Mouse (Mus musculus): ENCODE measurements at regions not wholly inside any gene's neighbourhood (a gene's known extent, or its start where the extent isn't known, plus 50 kb on each side); places are given as distances from the start of the nearest gene placed in this dataset.

- no peak for DNase-seq
These were observed 272.8 kb upstream of the Zmiz1 start for GRCm38 (mm10) chr14:25185959-25186771.

- DNase-seq = no peak
These were observed 271.3 kb upstream of the Zmiz1 start for GRCm38 (mm10) chr14:25187715-25188114.

GRCm38 (mm10) chr14:25189256-25189655 lies 269.7 kb upstream of the Zmiz1 start:
- no peak for DNase-seq

GRCm38 (mm10) chr14:25190680-25191270 lies 268.2 kb upstream of the Zmiz1 start:
- DNase-seq = no peak

- no peak for DNase-seq
These were observed 262.2 kb upstream of the Zmiz1 start for GRCm38 (mm10) chr14:25196820-25197219.

GRCm38 (mm10) chr14:25199900-25200299 lies 259.1 kb upstream of the Zmiz1 start:
- DNase-seq = no peak

- no peak for DNase-seq
These were observed 258.3 kb upstream of the Zmiz1 start for GRCm38 (mm10) chr14:25200656-25201179.

- DNase-seq = no peak
These were observed 256.7 kb upstream of the Zmiz1 start for GRCm38 (mm10) chr14:25202312-25202711.

GRCm38 (mm10) chr14:25204091-25204490 lies 254.9 kb upstream of the Zmiz1 start:
- no peak for DNase-seq

GRCm38 (mm10) chr14:25206855-25207254 lies 252.1 kb upstream of the Zmiz1 start:
- DNase-seq = no peak

- DNase-seq = no peak
These were observed 251.6 kb upstream of the Zmiz1 start for GRCm38 (mm10) chr14:25207422-25207821.

- DNase-seq = no peak
These were observed 250.5 kb upstream of the Zmiz1 start for GRCm38 (mm10) chr14:25208221-25209056.

GRCm38 (mm10) chr14:25213056-25213455 lies 245.9 kb upstream of the Zmiz1 start:
- no peak for DNase-seq

- no peak for DNase-seq
These were observed 235.9 kb upstream of the Zmiz1 start for GRCm38 (mm10) chr14:25223091-25223490.

- no peak for DNase-seq
These were observed 233.8 kb upstream of the Zmiz1 start for GRCm38 (mm10) chr14:25225214-25225613.

- DNase-seq = peak; percentile 19
These were observed 232.7 kb upstream of the Zmiz1 start for GRCm38 (mm10) chr14:25226155-25226839.

GRCm38 (mm10) chr14:25226840-25227506 lies 232.0 kb upstream of the Zmiz1 start:
- no peak for DNase-seq

GRCm38 (mm10) chr14:25228321-25229047 lies 230.5 kb upstream of the Zmiz1 start:
- DNase-seq = no peak

- DNase-seq = no peak
These were observed 229.4 kb upstream of the Zmiz1 start for GRCm38 (mm10) chr14:25229569-25229968.

GRCm38 (mm10) chr14:25231881-25232280 lies 227.1 kb upstream of the Zmiz1 start:
- no peak for DNase-seq

GRCm38 (mm10) chr14:25236421-25236973 lies 222.5 kb upstream of the Zmiz1 start:
- no peak for DNase-seq

Measured in thymus, adult 18-20 months (tissue).